Mouse (Mus musculus) c-Kit-positive CD71-positive TER-119-negative erythroid progenitor cells, embryonic 14.5 days (primary cell): ENCODE data around the gene Opa3.

Source experiments
- DNase-seq: peaks from one replicate; pipeline ENCODE4 v3.0.0-alpha.2; 2013; ENCODE audit warnings: low read depth

Opa3 gene

DNA sequence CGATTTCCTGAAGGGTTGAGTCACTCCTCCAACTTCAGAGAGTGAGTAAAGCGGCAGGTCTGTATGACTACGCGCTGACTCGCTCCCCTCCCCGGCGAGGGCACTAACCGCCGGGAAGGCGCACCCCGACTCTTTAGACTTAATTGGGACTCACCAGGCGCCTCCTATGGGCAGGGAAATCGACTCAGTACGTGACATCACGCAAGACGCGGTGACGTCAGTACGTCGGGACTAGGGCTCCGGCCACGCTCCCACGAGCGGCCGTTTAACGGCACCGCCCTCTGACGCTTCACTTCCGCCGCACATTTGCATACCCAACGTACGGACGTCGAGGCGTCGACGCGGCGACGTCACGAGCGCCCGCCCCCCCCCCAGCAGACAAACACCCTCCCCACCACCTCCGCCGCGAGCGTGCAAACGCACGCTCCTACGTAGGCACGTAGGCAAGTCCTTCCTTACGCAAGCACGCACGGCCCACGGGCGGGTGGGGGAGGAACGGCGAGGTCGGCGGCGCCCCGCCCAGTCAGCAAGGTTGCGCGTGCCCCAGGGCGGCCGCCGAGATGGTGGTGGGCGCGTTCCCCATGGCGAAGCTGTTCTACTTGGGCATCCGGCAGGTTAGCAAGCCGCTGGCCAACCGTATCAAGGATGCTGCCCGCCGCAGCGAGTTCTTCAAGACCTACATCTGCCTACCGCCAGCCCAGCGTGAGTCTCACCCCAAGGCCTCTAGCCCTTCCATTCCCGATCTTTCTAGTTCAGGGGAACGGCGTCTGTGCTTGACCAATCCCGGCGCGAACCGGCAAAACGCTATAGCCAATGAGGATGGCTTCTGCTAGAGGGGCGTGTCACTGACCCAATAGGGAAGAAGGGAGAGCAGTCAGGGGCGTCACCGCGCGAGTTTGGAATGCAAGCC is at the start of gene Opa3:
TSS of gene Opa3 (plus strand) at position 452 of the 910 bp plus-strand sequence.
- DNase-seq = peak; percentile 100

DNA sequence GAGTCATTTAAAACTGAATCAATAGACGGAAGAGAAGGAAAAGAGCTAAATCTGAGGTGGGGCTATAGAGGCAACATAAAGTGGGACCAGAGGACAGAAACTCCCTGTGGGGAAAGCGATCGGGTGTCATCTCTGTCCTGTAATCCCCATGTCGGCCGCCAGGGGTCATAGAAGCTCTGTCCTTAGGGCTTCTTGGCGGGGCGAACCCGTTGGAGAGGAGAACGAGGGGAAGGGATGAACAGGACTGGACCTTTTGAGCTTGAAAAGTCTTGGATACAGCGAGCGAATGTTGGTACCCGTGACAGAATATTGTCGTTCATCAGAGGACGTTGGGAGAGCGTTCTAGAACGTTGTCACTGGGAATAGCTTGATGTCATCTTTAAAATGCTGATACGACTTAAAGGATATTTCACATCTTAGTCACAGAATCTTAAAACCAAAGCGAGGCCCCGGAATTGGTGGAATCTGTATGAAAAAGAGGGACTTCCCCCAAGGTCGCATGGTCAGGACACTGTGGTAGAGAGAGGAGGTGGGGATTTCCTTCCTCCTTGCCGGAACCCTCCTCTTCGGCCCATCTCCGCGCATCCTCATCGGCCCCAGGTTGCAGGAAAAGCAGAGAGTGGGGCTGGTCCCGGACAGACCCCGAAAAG is 49.6 kb upstream of the Opa3 start:
- peak; percentile 68 for DNase-seq

DNA sequence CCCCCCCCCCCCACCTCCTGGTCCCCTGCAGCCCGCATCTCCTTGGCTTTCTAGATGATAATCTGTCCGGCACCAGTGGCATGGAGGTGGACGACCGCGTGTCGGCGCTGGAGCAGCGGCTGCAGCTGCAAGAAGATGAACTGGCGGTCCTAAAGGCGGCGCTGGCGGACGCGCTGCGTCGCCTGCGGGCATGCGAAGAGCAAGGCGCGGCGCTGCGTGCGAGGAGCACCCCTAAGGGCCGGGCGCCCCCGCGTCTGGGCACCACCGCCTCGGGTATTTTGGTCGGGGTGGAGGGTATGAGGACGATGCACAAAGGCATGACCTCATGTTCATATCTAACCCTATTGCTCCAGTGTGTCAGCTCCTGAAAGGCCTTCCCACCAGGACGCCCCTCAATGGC is 49.0 kb upstream of the Opa3 start:
- DNase-seq = no peak

DNA sequence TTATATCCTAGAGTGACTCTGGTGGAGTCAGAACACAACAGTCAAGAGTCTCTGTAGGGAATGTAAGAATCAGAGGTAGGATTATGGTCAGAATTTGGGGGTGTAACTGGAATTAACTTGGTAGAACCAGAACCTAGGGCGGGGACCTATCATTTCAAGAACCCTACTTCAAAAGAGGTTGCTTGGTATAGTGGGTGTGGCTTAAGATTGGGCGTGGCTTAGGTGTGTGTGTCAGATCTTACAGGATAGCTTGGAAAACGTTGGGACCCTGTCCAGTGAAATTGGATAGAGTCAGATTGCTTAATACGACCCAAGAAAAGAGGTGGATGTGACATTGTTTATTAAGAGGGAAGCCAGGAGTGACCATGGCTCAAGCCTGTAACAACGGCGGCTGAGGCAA is 48.2 kb upstream of the Opa3 start:
- no peak for DNase-seq

DNA sequence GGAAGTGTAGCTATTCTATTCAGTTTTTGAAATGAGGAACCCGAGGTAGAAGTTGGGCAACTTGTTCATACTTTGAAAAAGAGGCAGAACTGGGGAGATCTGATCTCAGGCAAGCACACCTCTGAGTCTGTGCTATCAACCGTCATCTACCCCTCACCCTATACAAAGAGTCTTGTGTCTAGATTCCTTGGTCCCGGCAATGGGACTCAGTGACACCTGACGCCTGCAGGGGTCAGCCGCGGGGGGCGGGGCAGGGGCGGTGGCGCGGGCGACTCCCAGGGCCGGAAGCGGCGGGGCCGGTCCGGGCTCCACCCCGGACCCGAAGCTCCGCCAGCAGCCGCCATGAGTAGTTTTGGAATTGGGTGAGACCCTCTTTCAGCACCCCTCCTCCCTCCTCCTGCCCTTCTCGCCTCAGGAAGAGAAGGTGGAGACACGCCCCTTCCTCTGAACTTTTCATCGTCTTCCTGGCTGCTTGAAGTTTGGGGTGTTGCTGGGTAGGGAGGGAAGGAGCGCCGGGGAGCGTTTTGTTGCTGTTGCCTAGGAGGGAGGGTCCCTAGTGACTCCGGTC is 47.2 kb upstream of the Opa3 start:
- DNase-seq = no peak

DNA sequence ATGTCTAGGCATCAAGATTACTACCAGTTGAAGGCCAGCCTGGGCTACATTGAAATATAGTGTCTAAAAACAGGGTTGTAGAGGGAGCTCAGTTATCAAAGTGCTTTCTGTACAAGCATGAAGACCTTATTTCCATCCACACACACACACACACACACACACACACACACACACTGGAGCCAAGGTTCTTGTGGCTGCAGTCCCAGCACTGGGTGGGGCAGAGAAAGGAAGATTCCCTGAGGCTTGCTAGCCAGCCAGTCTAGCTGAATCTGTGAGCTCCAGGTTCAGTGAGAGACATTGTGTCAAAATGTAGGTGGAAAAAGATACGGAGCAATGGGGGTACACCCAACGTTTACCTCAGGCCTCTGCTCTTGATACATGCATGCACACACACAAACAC is 43.9 kb upstream of the Opa3 start:
- no peak for DNase-seq

DNA sequence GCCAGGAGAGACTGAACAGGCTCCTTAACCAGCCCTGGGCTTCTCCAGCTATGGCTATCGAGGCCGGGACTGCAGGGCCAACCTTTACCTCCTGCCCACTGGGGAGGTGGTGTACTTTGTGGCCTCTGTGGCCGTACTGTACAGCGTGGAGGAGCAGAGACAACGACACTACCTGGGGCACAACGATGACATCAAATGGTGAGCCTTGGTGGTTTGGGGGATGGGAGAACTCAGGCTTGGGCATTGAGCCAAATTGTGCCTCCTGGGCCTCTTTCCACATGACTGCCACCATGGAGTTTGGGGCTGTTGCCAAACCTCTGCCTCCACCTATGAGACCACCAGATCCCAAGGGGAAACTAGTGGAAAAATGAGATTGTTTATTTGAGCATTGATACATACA is 43.4 kb upstream of the Opa3 start:
- no peak for DNase-seq

DNA sequence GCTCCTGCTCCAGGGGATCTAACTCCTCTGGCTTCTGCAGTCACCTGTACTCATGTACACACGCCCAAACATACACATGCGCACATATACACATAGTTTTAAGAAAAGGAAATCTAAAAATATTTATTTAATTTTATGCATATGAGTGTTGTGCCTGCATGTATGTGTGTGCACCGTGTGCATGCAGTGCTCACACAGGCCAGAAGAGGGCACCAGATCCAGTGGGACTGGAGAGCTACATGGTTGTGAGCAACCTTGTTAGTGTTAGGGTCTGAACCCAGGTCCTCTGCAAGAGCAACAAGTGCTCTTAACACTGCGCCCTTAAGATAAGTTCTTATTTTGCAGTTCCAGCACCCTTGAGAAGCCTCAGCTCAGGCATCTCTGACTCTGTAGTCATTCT is 33.5 kb upstream of the Opa3 start:
- DNase-seq = no peak

DNA sequence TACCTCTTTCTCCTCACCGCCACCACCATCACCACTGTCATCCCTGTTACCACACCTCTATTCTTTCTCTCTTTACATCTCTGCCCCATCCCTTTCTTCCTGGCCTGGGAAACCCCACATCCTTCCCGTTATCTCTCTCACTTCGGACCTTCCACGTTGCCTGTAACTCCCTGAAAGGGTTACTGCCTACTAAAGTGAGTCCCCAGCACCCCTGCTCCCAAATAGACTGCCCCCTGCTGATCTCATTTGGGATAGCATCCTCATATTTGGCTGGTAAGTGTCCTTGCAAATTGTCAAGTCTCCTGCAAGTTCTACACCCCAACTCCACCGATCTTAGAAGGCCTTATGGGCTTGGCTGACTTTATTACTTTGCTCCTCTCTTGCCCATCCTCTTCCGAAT is 31.5 kb upstream of the Opa3 start:
- no peak for DNase-seq

DNA sequence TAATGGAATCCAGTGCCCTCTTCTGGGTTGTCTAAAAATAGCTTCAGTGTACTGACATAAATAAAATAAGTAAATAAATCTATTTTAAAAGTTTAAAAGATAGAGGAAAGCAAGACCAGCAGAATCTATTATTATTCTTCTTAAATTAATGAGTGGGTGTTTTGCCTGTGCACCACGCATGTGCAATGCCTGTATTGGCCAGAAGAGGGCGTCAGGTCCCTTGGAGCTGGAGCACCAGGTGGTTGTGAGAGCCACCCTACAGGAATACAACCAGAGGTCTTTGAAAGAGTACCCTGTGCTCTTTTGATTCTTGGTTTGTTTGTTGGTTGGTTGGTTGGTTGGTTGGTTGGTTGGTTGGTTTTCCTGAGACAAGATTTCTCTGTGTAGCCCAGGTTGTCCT is 30.1 kb upstream of the Opa3 start:
- no peak for DNase-seq

DNA sequence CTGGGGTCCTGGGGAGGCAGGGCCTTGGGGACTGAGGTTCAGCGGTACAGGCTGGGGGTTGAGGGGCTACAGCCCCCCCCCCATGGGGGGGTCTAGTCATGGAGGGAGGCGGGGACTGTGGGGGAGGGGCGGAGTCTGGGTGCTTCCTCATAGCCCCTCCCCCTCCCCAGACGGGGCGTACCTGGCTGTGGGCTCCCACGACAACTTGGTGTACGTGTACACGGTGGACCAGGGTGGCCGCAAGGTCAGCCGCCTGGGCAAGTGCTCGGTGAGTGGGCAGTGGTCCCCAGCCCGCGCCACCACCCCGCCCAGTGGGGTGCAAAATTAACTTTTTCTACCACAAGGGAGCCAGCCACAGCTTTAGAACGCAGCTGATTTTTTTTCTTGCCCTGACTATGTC is 26.5 kb upstream of the Opa3 start:
- no peak for DNase-seq

DNA sequence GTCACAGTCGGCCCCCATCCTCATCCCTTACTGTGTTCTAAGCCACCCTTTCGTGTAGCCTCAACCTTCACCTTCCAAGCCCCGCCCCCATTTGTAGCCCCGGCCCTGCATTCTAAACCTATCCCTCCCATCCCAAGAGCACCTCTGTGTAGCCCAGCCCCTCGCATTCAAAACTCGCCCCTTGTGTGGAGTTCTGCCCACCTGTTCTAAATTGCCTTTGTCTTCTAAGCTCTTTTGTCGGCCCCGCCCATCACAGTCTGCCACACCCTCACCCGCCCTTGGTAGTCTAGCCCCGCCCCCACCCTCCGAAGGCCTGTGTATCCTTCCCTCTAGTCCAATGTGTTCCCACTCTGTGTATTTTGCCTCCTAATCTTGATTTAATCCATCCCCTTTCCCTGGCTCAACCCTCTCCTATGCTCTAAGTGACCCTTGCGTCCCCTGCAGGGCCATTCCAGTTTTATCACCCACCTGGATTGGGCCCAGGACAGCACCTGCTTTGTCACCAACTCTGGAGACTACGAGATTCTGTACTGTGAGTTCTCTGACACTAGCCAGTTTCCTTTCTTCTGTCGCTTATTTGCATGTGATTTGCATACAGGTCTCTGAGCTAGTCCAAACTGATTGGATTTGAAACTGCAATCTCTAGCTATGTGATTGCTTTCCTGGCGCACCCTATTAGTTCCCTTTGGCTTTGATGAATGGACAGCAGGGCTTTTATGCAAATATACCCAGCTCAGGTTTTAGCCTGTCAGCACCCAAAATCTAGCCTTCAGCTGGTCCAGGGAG is 25.9 kb upstream of the Opa3 start:
- DNase-seq = no peak

DNA sequence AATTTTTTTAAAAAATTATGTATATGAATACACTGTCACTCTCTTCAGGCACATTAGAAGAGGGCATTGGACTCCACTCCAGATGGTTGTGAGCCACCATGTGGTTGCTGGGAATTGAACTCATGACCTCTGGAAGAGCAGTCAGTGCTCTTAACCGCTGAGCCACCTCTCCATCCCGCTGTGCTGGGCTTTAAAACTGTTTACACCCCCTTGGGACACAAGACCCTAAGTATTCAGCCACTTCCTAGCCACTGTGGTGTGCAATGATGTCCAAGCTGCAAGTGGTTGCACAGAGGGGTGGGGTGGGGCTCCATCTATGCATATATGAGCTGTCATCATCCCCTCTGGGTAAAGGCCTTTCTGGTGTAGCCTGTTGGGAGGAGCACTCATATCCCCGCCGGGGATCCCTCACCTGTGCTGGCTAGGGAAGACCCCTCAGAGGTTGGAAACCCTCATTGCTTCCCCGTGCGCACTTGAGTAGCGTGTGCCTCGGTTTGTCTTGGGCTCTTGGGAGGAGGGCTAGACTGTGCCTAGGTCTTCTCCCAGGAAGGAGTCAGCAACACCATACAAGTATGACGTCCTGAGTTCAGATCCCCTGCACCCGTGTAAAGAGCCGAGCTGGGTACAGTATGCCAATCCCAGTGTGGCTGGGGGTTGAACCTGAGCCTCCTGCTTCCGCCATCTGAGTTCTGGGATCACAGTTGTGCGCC is 19.8 kb upstream of the Opa3 start:
- no peak for DNase-seq

DNA sequence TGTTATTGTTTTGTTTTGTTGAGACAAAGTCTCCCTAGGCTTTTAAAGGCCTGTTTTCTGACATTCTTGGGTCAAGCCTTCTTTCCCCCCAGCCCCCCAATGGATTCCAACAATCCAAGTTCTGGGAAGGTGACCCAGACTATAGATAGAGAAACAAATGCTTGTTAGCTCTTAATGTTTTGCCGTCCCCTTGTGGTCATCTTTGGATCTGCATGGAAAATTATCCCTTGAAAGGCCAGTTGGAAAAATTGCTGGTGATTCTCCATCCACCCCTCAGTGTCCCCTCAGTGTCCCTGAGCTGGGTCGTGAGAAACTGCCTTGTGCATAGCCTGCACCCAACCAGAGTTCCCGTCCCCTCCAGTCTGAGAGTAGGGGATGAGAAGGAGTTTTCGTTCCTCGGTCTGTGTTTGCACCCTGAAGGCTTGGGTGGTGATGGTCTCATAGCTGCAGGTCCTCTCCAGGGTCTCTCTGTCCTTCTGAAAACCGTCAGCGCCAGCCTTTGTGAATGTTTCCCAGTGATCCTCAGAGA is 19.1 kb upstream of the Opa3 start:
- DNase-seq = no peak

DNA sequence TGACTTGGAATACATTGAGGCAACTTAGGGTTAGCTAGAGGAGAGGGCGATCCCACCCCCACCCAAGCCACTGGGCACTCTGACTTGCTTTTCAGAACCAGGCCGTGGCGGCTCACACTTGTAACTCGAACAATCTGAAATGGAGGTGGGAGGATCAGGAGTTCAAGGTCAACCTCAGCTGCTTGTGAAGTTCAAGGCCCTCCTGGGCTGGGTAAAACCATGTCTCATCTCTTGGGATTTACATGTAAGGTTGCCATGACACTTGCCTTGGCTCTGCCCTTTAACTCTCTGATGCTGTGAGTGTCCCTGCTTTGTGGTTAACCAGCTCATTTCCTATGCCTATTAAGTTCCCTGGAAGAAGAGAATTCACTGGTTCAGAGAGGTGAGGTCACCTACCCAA is 18.6 kb upstream of the Opa3 start:
- no peak for DNase-seq

DNA sequence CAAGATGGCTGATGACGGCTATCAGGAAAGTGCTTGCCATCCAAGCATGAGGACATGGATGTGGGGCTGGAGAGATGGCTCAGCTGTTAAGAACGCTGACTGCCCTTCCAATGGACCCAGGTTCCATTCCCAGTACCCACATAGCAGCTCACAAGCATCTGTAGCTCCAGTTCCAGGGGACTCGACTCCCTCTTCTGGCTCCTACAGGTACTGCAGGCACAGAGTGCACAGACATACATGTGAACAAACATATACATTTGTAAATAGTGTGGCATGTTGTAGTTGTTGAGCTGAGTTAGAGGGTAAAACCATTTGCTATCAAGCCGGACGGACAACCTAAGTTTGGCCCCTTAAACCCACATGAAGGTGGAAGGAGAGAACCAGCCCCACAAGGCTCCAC is 18.1 kb upstream of the Opa3 start:
- DNase-seq = no peak

DNA sequence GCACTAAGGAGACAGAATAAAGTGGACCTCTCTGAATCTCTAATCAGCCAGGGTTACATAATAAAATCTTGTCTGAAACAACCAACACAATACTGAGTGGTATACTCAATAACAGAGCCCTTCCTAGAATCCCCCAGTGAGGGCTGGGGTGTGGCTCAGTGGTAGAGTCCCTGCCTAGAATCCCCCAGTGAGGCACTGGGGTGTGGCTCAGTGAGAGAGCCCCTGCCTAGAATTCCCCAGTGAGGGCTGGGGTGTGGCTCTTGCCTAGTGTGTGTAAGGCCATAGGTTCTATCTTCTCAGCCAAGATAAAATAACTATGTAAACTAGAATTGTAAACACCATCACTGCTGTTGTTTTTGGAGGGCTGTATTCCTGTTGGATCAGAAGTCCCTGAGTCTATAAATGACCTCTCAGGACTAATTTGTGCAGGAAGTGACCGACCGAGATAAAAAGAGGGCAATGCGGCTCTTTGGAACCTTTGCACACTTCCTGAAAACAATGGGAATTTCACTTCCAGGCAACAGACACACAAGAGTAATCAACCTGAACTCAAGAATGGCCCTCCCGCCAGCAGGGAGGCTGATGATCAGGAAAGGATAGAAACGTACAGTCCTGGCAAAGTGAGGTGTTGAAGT is 17.0 kb upstream of the Opa3 start:
- no peak for DNase-seq

DNA sequence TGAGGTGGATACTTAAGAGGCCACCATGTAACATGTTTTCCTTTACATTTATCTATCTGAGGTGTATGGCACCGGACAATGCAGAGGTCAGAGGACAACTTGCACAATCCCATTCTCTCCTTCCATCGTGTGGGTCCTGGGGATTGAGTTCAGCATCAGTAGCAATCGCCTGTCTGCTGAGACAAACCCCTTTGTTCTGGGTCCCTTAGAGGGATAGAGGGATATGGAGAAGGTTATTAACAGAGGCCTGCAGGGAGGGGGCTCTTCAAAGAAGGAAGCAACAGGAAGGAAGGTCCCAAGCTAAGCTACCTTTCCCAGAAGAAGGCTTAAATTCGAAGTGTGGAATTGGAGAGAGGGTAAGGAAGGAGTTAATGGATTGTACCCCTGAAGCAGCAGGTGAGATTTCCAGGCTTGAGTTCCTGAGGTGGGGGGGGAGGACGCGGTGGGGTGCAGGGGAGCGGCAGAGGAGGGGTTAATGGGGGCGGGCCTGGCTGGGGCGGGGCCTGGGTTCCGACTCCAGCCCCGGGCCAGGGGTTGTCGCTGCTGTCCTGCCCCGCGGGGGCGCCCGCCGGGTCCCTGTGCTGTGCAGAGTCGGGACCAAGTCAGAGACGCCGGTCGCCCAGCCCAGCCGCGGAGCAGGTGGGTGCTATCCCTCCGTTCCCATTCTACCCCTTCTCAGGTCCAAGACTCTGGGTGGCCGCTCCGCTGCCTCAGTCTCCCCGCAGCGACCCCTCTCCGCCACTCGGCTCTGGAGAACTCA is 16.0 kb upstream of the Opa3 start, which contains the start of gene Gpr4:
TSS of gene Gpr4 (plus strand) at position 543 of the 760 bp plus-strand sequence.
- no peak for DNase-seq

DNA sequence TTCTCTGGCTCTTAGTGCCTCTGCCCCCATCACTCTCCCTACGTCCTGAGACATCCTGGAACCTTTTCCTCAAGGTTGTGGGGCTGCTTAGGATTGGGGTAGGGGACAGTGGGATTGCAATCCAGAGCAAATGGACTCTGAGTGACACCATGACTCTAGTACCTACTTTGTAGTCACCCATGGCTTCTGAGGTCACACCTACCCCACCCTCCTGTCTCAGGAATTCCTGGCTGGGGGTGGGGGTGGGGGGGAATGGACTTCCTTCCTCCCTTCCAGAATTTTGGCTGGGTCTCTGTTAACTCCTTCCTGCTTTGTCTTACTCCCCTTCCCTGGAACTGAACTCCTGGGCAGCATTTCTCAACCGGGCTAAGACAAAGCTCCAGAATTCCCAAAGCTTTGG is 14.7 kb upstream of the Opa3 start:
- DNase-seq = no peak

DNA sequence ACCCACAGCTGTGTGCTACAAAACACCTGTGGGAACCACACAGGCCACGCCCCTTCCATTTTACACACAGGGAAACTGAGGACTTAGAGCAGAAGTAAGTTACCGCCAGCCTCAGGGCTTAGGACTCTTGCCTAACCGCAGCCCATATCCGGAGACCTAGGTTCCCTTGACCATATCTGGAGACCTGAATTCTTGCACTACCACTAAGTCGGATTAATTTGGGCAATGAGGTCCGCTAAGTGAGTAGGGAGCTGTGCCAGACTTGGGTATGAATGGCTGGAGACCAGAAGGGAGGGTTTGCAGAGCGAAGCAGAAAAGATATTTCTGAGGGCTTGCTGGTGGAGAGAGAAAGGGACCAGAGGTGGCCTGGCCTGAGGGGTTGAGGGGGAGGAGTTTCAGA is 13.8 kb upstream of the Opa3 start:
- DNase-seq = no peak
